Mouse (Mus musculus) hindbrain, embryonic 16.5 days (tissue): Measurements from ENCODE around the gene Dnajc15. TPM values are rescaled to one million over a fixed set of nuclear protein-coding genes. Genes with fewer than 3 reads are reported as not detected.

Experiments
- polyA plus RNA-seq: library from polyadenylated mRNA; unstranded; fragments of >200 nt; fragmentation: Nextera tagmentation; extraction: Ambion mirVana; gene quantifications from 2 replicates; pipeline ENCODE4 v1.2.1, GENCODE M21; 2015

The Dnajc15 gene
- polyA plus RNA-seq, 1 experiment from 2014 or later: 97.4 TPM

Other genes with a start within 250 kb of the Dnajc15 start
- gene Epsti1, start 29.1 kb upstream of the Dnajc15 start, polyA plus RNA-seq: 0.19 and 0.34 TPM in 2 replicates
- gene Fam216b, start 213.9 kb upstream of the Dnajc15 start, polyA plus RNA-seq: 2.1 and 2.5 TPM in 2 replicates